Mouse (Mus musculus) cortical plate, adult 2 months (tissue): ENCODE results near the gene Med20.

Source experiments
- CTCF ChIP-seq: fragments of 200-500 bp; IDR thresholded peaks from 2 replicates; pipeline ENCODE4 v1.5.1; 2011; ENCODE audit warnings: mild to moderate bottlenecking, control low read depth, low read length; ENCODE audit not compliant: insufficient read depth; ENCODE audit errors: extremely low read depth
- POLR2A ChIP-seq: fragments of 200-500 bp; IDR thresholded peaks from 2 replicates; pipeline ENCODE4 v1.6.1; 2011; ENCODE audit warnings: mild to moderate bottlenecking, low read length, control low read depth; ENCODE audit not compliant: insufficient read depth; ENCODE audit errors: extremely low read depth

DNA sequence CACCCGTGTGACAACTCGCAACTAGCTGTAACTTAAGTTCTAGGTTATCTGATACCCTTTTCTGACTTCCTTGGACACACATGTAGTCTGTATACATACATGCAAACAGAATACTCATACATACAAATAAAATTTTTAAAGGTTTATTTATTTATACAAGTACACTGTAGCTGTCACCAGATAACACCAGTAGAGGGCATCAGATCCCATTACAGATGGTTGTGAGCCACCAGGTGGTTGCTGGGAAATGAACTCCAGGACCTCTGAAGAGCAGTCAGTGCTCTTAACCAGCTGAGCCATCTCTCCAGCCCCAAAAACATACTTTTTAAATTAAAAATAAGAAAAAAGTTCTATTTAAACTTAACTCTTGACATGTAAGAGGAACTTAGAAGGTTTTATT lies 31.6 kb downstream of the Med20 start:
- no peak for TF ChIP-seq CTCF
- TF ChIP-seq POLR2A = no peak
